In genomic region chr11:101668546-101669261, GRCm38 (mm10) we compare ENCODE assay signal across 8 mouse cellular contexts. TPM values are rescaled to one million over a fixed set of nuclear protein-coding genes. Genes with fewer than 3 reads are reported as not detected.
DNase-seq lines count a peak whose midpoint lies in the region; ATAC-seq and TF ChIP-seq lines count a peak whose summit lies in the region.

No protein-coding gene starts in this region.

- H3K27me3 ChIP-seq in forebrain, embryonic 12.5 days: peaks cover 12% of the 10 kb centered on the region
- peaks cover 24% of the 10 kb centered on the region for H3K27me3 ChIP-seq in forebrain, embryonic 10.5 days (ENCODE audit: poor library complexity, severe bottlenecking)

- no peak for ATAC-seq in forebrain, embryonic 12.5 days (ENCODE audit: low FRiP score)

- H3K4me1 ChIP-seq in forebrain, embryonic 12.5 days: peaks cover 28% of the 10 kb centered on the region
- H3K4me1 ChIP-seq in forebrain, embryonic 10.5 days: peaks cover 47% of the 10 kb centered on the region
- peaks cover 32% of the 10 kb centered on the region for H3K4me1 ChIP-seq in olfactory bulb, adult 2 months (ENCODE audit: control insufficient read depth, insufficient read depth, low read length)

- WGBS in forebrain, embryonic 12.5 days: 51% methylated on average over 10 of the region's 13 CpGs
- WGBS in forebrain, embryonic 10.5 days: 57% methylated on average over 13 of the region's 13 CpGs
- 16% methylated on average over 13 of the region's 13 CpGs for WGBS in olfactory bulb, adult 2 months

- intact Hi-C loops in left cerebral cortex, postnatal 4 days (cut with DNase I): no loop called here

- TF ChIP-seq POLR2A in brain, embryonic 14.5 days (IDR thresholded peaks at IDR 0.05; ENCODE audit: borderline replicate concordance, extremely low read depth, insufficient read depth, insufficient read length, poor library complexity, severe bottlenecking): no peak
- no peak for TF ChIP-seq POLR2A in olfactory bulb, adult 2 months (IDR thresholded peaks at IDR 0.05; ENCODE audit: insufficient read depth, low read depth, low read length)

- TF ChIP-seq CTCF in brain, embryonic 14.5 days (IDR thresholded peaks at IDR 0.05; ENCODE audit: borderline replicate concordance, extremely low read depth, insufficient read depth, insufficient read length): no peak
- no peak for TF ChIP-seq CTCF in olfactory bulb, adult 2 months (IDR thresholded peaks at IDR 0.05; ENCODE audit: insufficient read depth, low read depth, low read length)

- H3K4me3 ChIP-seq in forebrain, embryonic 12.5 days (replicated peaks): peak overlapping the region; percentile 19; the same call in 1 of the 2 replicates
- H3K4me3 ChIP-seq in forebrain, embryonic 10.5 days: no peak overlapping the region
- peak overlapping the region; percentile 73 for H3K4me3 ChIP-seq in olfactory bulb, adult 2 months (ENCODE audit: insufficient read depth, low read depth, low read length)

- no peak for DNase-seq in forebrain, embryonic 10.5 days (ENCODE audit: extremely low spot score, low spot score)
- peak; percentile 44 for DNase-seq in brain, embryonic 14.5 days (ENCODE audit: low read depth)
- peak; percentile 52 for DNase-seq in heart, postnatal 4 days
- DNase-seq in left cerebral cortex, postnatal 4 days: peak; percentile 19
- DNase-seq in layer of hippocampus, adult 18-20 months (ENCODE audit: low spot score in 2 of 2): no peak
- DNase-seq in cerebellum, adult 9-10 months: no peak

- peak overlapping the region; percentile 25; the same call in 1 of the 2 replicates for H3K9ac ChIP-seq in forebrain, embryonic 12.5 days

- H3K9me3 ChIP-seq in forebrain, embryonic 12.5 days: no peaks in the 10 kb centered on the region
- H3K9me3 ChIP-seq in forebrain, embryonic 10.5 days: no peaks in the 10 kb centered on the region

- no peaks in the 10 kb centered on the region for H3K36me3 ChIP-seq in forebrain, embryonic 12.5 days (replicated peaks)
- no peaks in the 10 kb centered on the region for H3K36me3 ChIP-seq in forebrain, embryonic 10.5 days (replicated peaks)

- peak overlapping the region; percentile 71 for H3K27ac ChIP-seq in forebrain, embryonic 12.5 days
- no peak overlapping the region for H3K27ac ChIP-seq in forebrain, embryonic 10.5 days
- peak overlapping the region; percentile 98 for H3K27ac ChIP-seq in olfactory bulb, adult 2 months (ENCODE audit: insufficient read depth, low read depth, low read length)

- H3K4me2 ChIP-seq in forebrain, embryonic 12.5 days: peak overlapping the region; percentile 94

RNA-seq across cellular contexts. Expression of gene Arl4d, which starts 3.4 kb away (rescaled TPM):
- polyA plus RNA-seq in forebrain, embryonic 12.5 days (2016; fragmentation: Nextera tagmentation; extraction: Ambion mirVana): 16.2 and 24.1 TPM in 2 replicates
- polyA plus RNA-seq in forebrain, embryonic 10.5 days (2016; fragmentation: Nextera tagmentation; extraction: Ambion mirVana): 2.4 and 3.1 TPM in 2 replicates
- 18.9 and 42.0 TPM in 2 replicates for polyA plus RNA-seq in brain, embryonic 14.5 days (2012; rRNA removed)
- total RNA-seq in heart, postnatal 4 days (2021): 10 to 100 TPM; 17.9 to 20.5 TPM
- total RNA-seq in left cerebral cortex, postnatal 4 days (2021): 10 to 100 TPM; 23.3 to 26.5 TPM
- not detected in 2 replicates for polyA plus RNA-seq in olfactory bulb, adult 2 months (2012; ENCODE audit: insufficient read depth, insufficient read length, low replicate concordance, missing spikeins)
- total RNA-seq in layer of hippocampus, adult 18-20 months (2021): 10 to 100 TPM; 16.8 to 32.1 TPM

RNA-seq across cellular contexts. Expression of gene Rdm1, which starts 41.7 kb away (rescaled TPM):
- 50.9 and 58.5 TPM in 2 replicates for polyA plus RNA-seq in forebrain, embryonic 12.5 days (2016; fragmentation: Nextera tagmentation; extraction: Ambion mirVana)
- polyA plus RNA-seq in forebrain, embryonic 10.5 days (2016; fragmentation: Nextera tagmentation; extraction: Ambion mirVana): 30.7 and 33.9 TPM in 2 replicates
- 13.7 and 25.0 TPM in 2 replicates for polyA plus RNA-seq in brain, embryonic 14.5 days (2012; rRNA removed)
- total RNA-seq in heart, postnatal 4 days (2021): 10 to 100 TPM; 29.2 to 35.0 TPM
- 1 to 10 TPM; 4.5 to 4.7 TPM for total RNA-seq in left cerebral cortex, postnatal 4 days (2021)
- polyA plus RNA-seq in olfactory bulb, adult 2 months (2012; ENCODE audit: insufficient read depth, insufficient read length, low replicate concordance, missing spikeins): not detected in 2 replicates
- total RNA-seq in layer of hippocampus, adult 18-20 months (2021): 10 to 100 TPM; 12.0 to 15.0 TPM

Comparison
In these comparisons a context has a peak if more than half of its experiments do, and no peak if none do; other contexts are left out.
1. DNase-seq: peak in brain, embryonic 14.5 days (single experiment), heart, postnatal 4 days (single experiment) and left cerebral cortex, postnatal 4 days (single experiment); none in forebrain, embryonic 10.5 days (single experiment), layer of hippocampus, adult 18-20 months (0 of 2) and cerebellum, adult 9-10 months (single experiment).